Mouse (Mus musculus): Measurements from ENCODE around the gene Kcnn1.

Gene Kcnn1

GRCm38 (mm10) chr8:70892896-70893655, 30.0 kb upstream of the Kcnn1 start:
- peak; percentile 44 for DNase-seq (ENCODE audit: low spot score)

- DNase-seq (ENCODE audit: low spot score) = no peak
These were observed 29.2 kb upstream of the Kcnn1 start, which contains the start of gene Slc5a5 for GRCm38 (mm10) chr8:70892022-70892895. Gene Slc5a5, minus strand, starts transcription at chr8:70892757.

- DNase-seq (ENCODE audit: low spot score) = no peak
These were observed 28.3 kb upstream of the Kcnn1 start for GRCm38 (mm10) chr8:70891356-70891755.

GRCm38 (mm10) chr8:70890656-70891055, 27.6 kb upstream of the Kcnn1 start:
- DNase-seq (ENCODE audit: low spot score) = no peak

- no peak for DNase-seq (ENCODE audit: low spot score)
These were observed 24.6 kb upstream of the Kcnn1 start for GRCm38 (mm10) chr8:70887669-70888068.

GRCm38 (mm10) chr8:70885612-70886011, 22.6 kb upstream of the Kcnn1 start:
- DNase-seq (ENCODE audit: low spot score) = no peak

- DNase-seq (ENCODE audit: low spot score) = no peak
These were observed 21.6 kb upstream of the Kcnn1 start for GRCm38 (mm10) chr8:70884683-70885082.

GRCm38 (mm10) chr8:70884186-70884585, 21.1 kb upstream of the Kcnn1 start:
- DNase-seq (ENCODE audit: low spot score) = no peak

GRCm38 (mm10) chr8:70880546-70880945, 17.5 kb upstream of the Kcnn1 start:
- DNase-seq (ENCODE audit: low spot score) = no peak

- no peak for DNase-seq (ENCODE audit: low spot score)
These were observed 17.1 kb upstream of the Kcnn1 start for GRCm38 (mm10) chr8:70880126-70880525.

- no peak for DNase-seq (ENCODE audit: low spot score)
These were observed 16.4 kb upstream of the Kcnn1 start for GRCm38 (mm10) chr8:70879500-70879899.

GRCm38 (mm10) chr8:70878178-70878577, 15.1 kb upstream of the Kcnn1 start:
- DNase-seq (ENCODE audit: low spot score) = no peak

GRCm38 (mm10) chr8:70876382-70876781, 13.3 kb upstream of the Kcnn1 start:
- no peak for DNase-seq (ENCODE audit: low spot score)

GRCm38 (mm10) chr8:70874441-70874840, 11.4 kb upstream of the Kcnn1 start:
- no peak for DNase-seq (ENCODE audit: low spot score)

GRCm38 (mm10) chr8:70873364-70873985, 10.4 kb upstream of the Kcnn1 start, which contains the start of gene Ccdc124:
Gene Ccdc124, minus strand, starts transcription at chr8:70873935.
- DNase-seq (ENCODE audit: low spot score) = peak; percentile 95

GRCm38 (mm10) chr8:70872643-70873363, 9.7 kb upstream of the Kcnn1 start:
- DNase-seq (ENCODE audit: low spot score) = no peak

- no peak for DNase-seq (ENCODE audit: low spot score)
These were observed 8.2 kb upstream of the Kcnn1 start for GRCm38 (mm10) chr8:70871195-70871807.

GRCm38 (mm10) chr8:70869601-70870041, 6.6 kb upstream of the Kcnn1 start:
- peak; percentile 60 for DNase-seq (ENCODE audit: low spot score)

- DNase-seq (ENCODE audit: low spot score) = no peak
These were observed 6.1 kb upstream of the Kcnn1 start for GRCm38 (mm10) chr8:70869199-70869571.

- peak; percentile 72 for DNase-seq (ENCODE audit: low spot score)
These were observed 5.6 kb upstream of the Kcnn1 start for GRCm38 (mm10) chr8:70868559-70869198.

GRCm38 (mm10) chr8:70866566-70866965, 3.5 kb upstream of the Kcnn1 start:
- no peak for DNase-seq (ENCODE audit: low spot score)

Measured in yolk sac, embryonic 10.5 days (tissue).